Comparison of ENCODE assay signal across 29 mouse cellular contexts in genomic region chr7:128063211-128063781, GRCm38 (mm10). TPM values are rescaled to one million over a fixed set of nuclear protein-coding genes. Genes with fewer than 3 reads are reported as not detected.
DNase-seq lines count a peak whose midpoint lies in the region; ATAC-seq and TF ChIP-seq lines count a peak whose summit lies in the region.
"Had no signal": no experiment of that assay in that cellular context is flagged by ENCODE, and none has a peak within 500 bp of the region (broad histone marks: within the 10 kb centered on the region; RNA-seq: fewer than 3 reads in every experiment).

No protein-coding gene starts in this region.

- ATAC-seq in liver, embryonic 16.5 days (ENCODE audit: low read depth), result no peak
- peak; percentile 55 for ATAC-seq in monocyte, adult 5-6 weeks (replicated peaks; ENCODE audit: insufficient number of reproducible peaks, low FRiP score, low TSS enrichment, poor library complexity, severe bottlenecking)
- ATAC-seq in hindbrain, embryonic 16.5 days, result no peak
- no peak for ATAC-seq in forebrain, postnatal 0 days

- intact Hi-C loops in gastrocnemius, adult 2 months (cut with DNase I), result no loop called here

- no peaks in the 10 kb centered on the region for H3K36me3 ChIP-seq in liver, embryonic 16.5 days (ENCODE audit: control insufficient read depth, insufficient read depth)
- no peaks in the 10 kb centered on the region for H3K36me3 ChIP-seq in hindbrain, embryonic 16.5 days (ENCODE audit: control insufficient read depth, insufficient read depth, low read length)
- H3K36me3 ChIP-seq in forebrain, postnatal 0 days (ENCODE audit: insufficient read depth), result no peaks in the 10 kb centered on the region
- H3K36me3 ChIP-seq: forebrain, embryonic 10.5 days; heart, embryonic 12.5 days; hindbrain, embryonic 10.5 days; midbrain, embryonic 12.5 days had no signal

- no peaks in the 10 kb centered on the region for H3K27me3 ChIP-seq in liver, embryonic 16.5 days (ENCODE audit: control insufficient read depth, insufficient read depth, low read depth, low read length)
- no peaks in the 10 kb centered on the region for H3K27me3 ChIP-seq in hindbrain, embryonic 16.5 days (replicated peaks; ENCODE audit: control insufficient read depth, insufficient read depth, low read length)
- no peaks in the 10 kb centered on the region for H3K27me3 ChIP-seq in forebrain, postnatal 0 days (ENCODE audit: insufficient read depth, low read length)
- H3K27me3 ChIP-seq: heart, embryonic 12.5 days; midbrain, embryonic 12.5 days had no signal

- H3K4me1 ChIP-seq in liver, embryonic 16.5 days (ENCODE audit: control insufficient read depth, low read depth, low read length), result no peaks in the 10 kb centered on the region
- H3K4me1 ChIP-seq in hindbrain, embryonic 16.5 days (ENCODE audit: control insufficient read depth, insufficient read depth, low read depth, low read length), result no peaks in the 10 kb centered on the region
- H3K4me1 ChIP-seq in forebrain, postnatal 0 days (ENCODE audit: insufficient read depth), result no peaks in the 10 kb centered on the region
- H3K4me1 ChIP-seq: heart, embryonic 12.5 days; hindbrain, embryonic 10.5 days; midbrain, embryonic 12.5 days had no signal

- H3K9ac ChIP-seq in liver, embryonic 16.5 days (ENCODE audit: low read depth, low read length), result no peak overlapping the region
- no peak overlapping the region for H3K9ac ChIP-seq in hindbrain, embryonic 16.5 days (ENCODE audit: low read depth, low read length)
- no peak overlapping the region for H3K9ac ChIP-seq in forebrain, postnatal 0 days
- H3K9ac ChIP-seq: heart, embryonic 12.5 days; midbrain, embryonic 12.5 days had no signal

- H3K27ac ChIP-seq in gastrocnemius, adult 2 months, result no peak overlapping the region
- H3K27ac ChIP-seq in liver, embryonic 16.5 days (ENCODE audit: low read length), result peak overlapping the region; percentile 12; the same call in 1 of the 2 replicates
- H3K27ac ChIP-seq in hindbrain, embryonic 16.5 days (ENCODE audit: low read depth, low read length), result no peak overlapping the region
- no peak overlapping the region for H3K27ac ChIP-seq in forebrain, postnatal 0 days (ENCODE audit: low read depth, low read length)
- H3K27ac ChIP-seq: forebrain, embryonic 10.5 days; hindbrain, embryonic 10.5 days; kidney, postnatal 0 days; left cerebral cortex, adult 2 months; midbrain, embryonic 12.5 days had no signal

- no peak for DNase-seq in gastrocnemius, adult 2 months
- no peak for DNase-seq in gastrocnemius, postnatal 10 days
- DNase-seq in lung, postnatal 25 days (ENCODE audit: low spot score), result peak; percentile 18
- no peak for DNase-seq in lung, postnatal 4 days
- no peak for DNase-seq in forebrain, postnatal 0 days
- DNase-seq: adrenal gland, postnatal 14 days; cerebellum, adult 11 months; cerebellum, adult 9-11 months; heart, postnatal 10 days; kidney, adult 18-20 months; layer of hippocampus, adult 9-11 months; right cerebral cortex, postnatal 14 days; spleen, adult 18-20 months had no signal

- H3K4me2 ChIP-seq in liver, embryonic 16.5 days (ENCODE audit: low read depth, low read length), result no peak overlapping the region
- no peak overlapping the region for H3K4me2 ChIP-seq in hindbrain, embryonic 16.5 days (ENCODE audit: low read length)
- no peak overlapping the region for H3K4me2 ChIP-seq in forebrain, postnatal 0 days (ENCODE audit: low read depth)
- H3K4me2 ChIP-seq: heart, embryonic 12.5 days; midbrain, embryonic 12.5 days had no signal

- H3K4me3 ChIP-seq in gastrocnemius, adult 2 months, result peak overlapping the region; percentile 48
- H3K4me3 ChIP-seq in liver, embryonic 16.5 days (ENCODE audit: low read depth, low read length), result peak overlapping the region; percentile 7
- no peak overlapping the region for H3K4me3 ChIP-seq in hindbrain, embryonic 16.5 days (ENCODE audit: low read length)
- H3K4me3 ChIP-seq in forebrain, postnatal 0 days (ENCODE audit: low read depth, low read length), result no peak overlapping the region
- H3K4me3 ChIP-seq: forebrain, embryonic 10.5 days; heart, embryonic 12.5 days; hindbrain, embryonic 10.5 days; left cerebral cortex, adult 2 months; midbrain, embryonic 12.5 days had no signal

- TF ChIP-seq CTCF in gastrocnemius, adult 2 months (IDR thresholded peaks at IDR 0.05), result no peak
- TF ChIP-seq CTCF in forebrain, postnatal 0 days (IDR thresholded peaks at IDR 0.05; ENCODE audit: low read depth), result no peak

- H3K9me3 ChIP-seq in liver, embryonic 16.5 days (replicated peaks; ENCODE audit: control insufficient read depth, low read length), result no peaks in the 10 kb centered on the region
- no peaks in the 10 kb centered on the region for H3K9me3 ChIP-seq in hindbrain, embryonic 16.5 days (ENCODE audit: control insufficient read depth, low read length)
- no peaks in the 10 kb centered on the region; the same call in 1 of the 2 replicates for H3K9me3 ChIP-seq in forebrain, postnatal 0 days (ENCODE audit: low read length)
- H3K9me3 ChIP-seq: forebrain, embryonic 10.5 days; hindbrain, embryonic 10.5 days; midbrain, embryonic 12.5 days had no signal

- 63% methylated on average over 6 of the region's 6 CpGs for WGBS in liver, embryonic 16.5 days (ENCODE audit: insufficient replicate concordance)
- WGBS in hindbrain, embryonic 16.5 days, result 78% methylated on average over 6 of the region's 6 CpGs
- WGBS in forebrain, postnatal 0 days, result 83% methylated on average over 6 of the region's 6 CpGs

RNA-seq across cellular contexts. Expression of gene Gm49368, which starts 0.8 kb away (rescaled TPM):
- total RNA-seq in gastrocnemius, adult 2 months (2021), result not detected
- not detected for total RNA-seq in gastrocnemius, postnatal 10 days (2021)
- 0.27 TPM in 1 of 2 replicates, not detected in the other for polyA plus RNA-seq in liver, embryonic 16.5 days (2015; fragmentation: Nextera tagmentation; extraction: Ambion mirVana)
- 33.7 to 34.7 TPM in 2 of 3 replicates, not detected in the other for total RNA-seq in monocyte, adult 5-6 weeks (2017)
- polyA plus RNA-seq in hindbrain, embryonic 16.5 days (2015; fragmentation: Nextera tagmentation; extraction: Ambion mirVana), result not detected in 2 replicates
- not detected in 2 replicates for total RNA-seq in forebrain, postnatal 0 days (2014; rRNA removed)
- not detected in 2 replicates for polyA plus RNA-seq in forebrain, postnatal 0 days (2015; fragmentation: Nextera tagmentation; extraction: Ambion mirVana)
- total RNA-seq: adrenal gland, postnatal 14 days; gastrocnemius, adult 18-20 months; heart, postnatal 10 days; left cerebral cortex, adult 2 months; left cerebral cortex, postnatal 36 days had no signal
- polyA plus RNA-seq: embryonic facial prominence, embryonic 11.5 days; forebrain, embryonic 10.5 days; gonadal fat pad, adult 2 months; heart, embryonic 12.5 days; kidney, postnatal 0 days; lung, embryonic 16.5 days; midbrain, embryonic 12.5 days; neural tube, embryonic 11.5 days; stomach, embryonic 14.5 days had no signal

RNA-seq across cellular contexts. Expression of gene Itgam, which starts 0.9 kb away (rescaled TPM):
- 1 to 10 TPM; 1.0 to 1.9 TPM for total RNA-seq in gastrocnemius, adult 2 months (2021)
- total RNA-seq in gastrocnemius, postnatal 10 days (2021), result 1 to 10 TPM; 1.5 to 3.4 TPM
- 7.1 and 7.4 TPM in 2 replicates for polyA plus RNA-seq in liver, embryonic 16.5 days (2015; fragmentation: Nextera tagmentation; extraction: Ambion mirVana)
- 419 to 520 TPM (median 447 TPM) in 3 replicates for total RNA-seq in monocyte, adult 5-6 weeks (2017)
- polyA plus RNA-seq in hindbrain, embryonic 16.5 days (2015; fragmentation: Nextera tagmentation; extraction: Ambion mirVana), result 0.94 and 1.0 TPM in 2 replicates
- 1.4 and 1.7 TPM in 2 replicates for total RNA-seq in forebrain, postnatal 0 days (2014; rRNA removed)
- polyA plus RNA-seq in forebrain, postnatal 0 days (2015; fragmentation: Nextera tagmentation; extraction: Ambion mirVana), result 0.39 and 0.92 TPM in 2 replicates

RNA-seq across cellular contexts. Expression of gene Trim72, which starts 59.5 kb away (rescaled TPM):
- total RNA-seq in gastrocnemius, adult 2 months (2021), result 100 to 1,000 TPM; 186 to 238 TPM
- total RNA-seq in gastrocnemius, postnatal 10 days (2021), result 100 to 1,000 TPM; 238 to 256 TPM
- polyA plus RNA-seq in liver, embryonic 16.5 days (2015; fragmentation: Nextera tagmentation; extraction: Ambion mirVana), result 0.15 and 0.32 TPM in 2 replicates
- 0.68 TPM in 1 of 3 replicates, not detected in the others for total RNA-seq in monocyte, adult 5-6 weeks (2017)
- polyA plus RNA-seq in hindbrain, embryonic 16.5 days (2015; fragmentation: Nextera tagmentation; extraction: Ambion mirVana), result 0.27 TPM in 1 of 2 replicates, not detected in the other
- 0.15 and 0.43 TPM in 2 replicates for total RNA-seq in forebrain, postnatal 0 days (2014; rRNA removed)
- polyA plus RNA-seq in forebrain, postnatal 0 days (2015; fragmentation: Nextera tagmentation; extraction: Ambion mirVana), result not detected in 2 replicates
- total RNA-seq: adrenal gland, postnatal 14 days had no signal
- polyA plus RNA-seq: forebrain, embryonic 10.5 days; hindbrain, embryonic 10.5 days; midbrain, embryonic 12.5 days; neural tube, embryonic 11.5 days had no signal

Comparison
In these comparisons a context has a peak if more than half of its experiments do, and no peak if none do; other contexts are left out.
1. H3K4me3 ChIP-seq: peak in gastrocnemius, adult 2 months (single experiment) and liver, embryonic 16.5 days (single experiment); none in hindbrain, embryonic 16.5 days (single experiment) and forebrain, postnatal 0 days (single experiment).
2. RNA of gene Itgam, which starts 0.9 kb away (total RNA-seq): 419 to 520 TPM in monocyte, adult 5-6 weeks; 1.5 to 3.4 TPM in gastrocnemius, postnatal 10 days, 1.0 to 1.9 TPM in gastrocnemius, adult 2 months and 1.4 to 1.7 TPM in forebrain, postnatal 0 days; every median in the first group is over 10 times any median in the second.
3. RNA of gene Trim72, which starts 59.5 kb away (total RNA-seq): 238 to 256 TPM in gastrocnemius, postnatal 10 days and 186 to 238 TPM in gastrocnemius, adult 2 months; 0.15 to 0.43 TPM in forebrain, postnatal 0 days and 0.68 TPM in monocyte, adult 5-6 weeks; every median in the first group is over 100 times any median in the second.